8 mouse cellular contexts compared by ENCODE assay signal in the genomic region with DNA sequence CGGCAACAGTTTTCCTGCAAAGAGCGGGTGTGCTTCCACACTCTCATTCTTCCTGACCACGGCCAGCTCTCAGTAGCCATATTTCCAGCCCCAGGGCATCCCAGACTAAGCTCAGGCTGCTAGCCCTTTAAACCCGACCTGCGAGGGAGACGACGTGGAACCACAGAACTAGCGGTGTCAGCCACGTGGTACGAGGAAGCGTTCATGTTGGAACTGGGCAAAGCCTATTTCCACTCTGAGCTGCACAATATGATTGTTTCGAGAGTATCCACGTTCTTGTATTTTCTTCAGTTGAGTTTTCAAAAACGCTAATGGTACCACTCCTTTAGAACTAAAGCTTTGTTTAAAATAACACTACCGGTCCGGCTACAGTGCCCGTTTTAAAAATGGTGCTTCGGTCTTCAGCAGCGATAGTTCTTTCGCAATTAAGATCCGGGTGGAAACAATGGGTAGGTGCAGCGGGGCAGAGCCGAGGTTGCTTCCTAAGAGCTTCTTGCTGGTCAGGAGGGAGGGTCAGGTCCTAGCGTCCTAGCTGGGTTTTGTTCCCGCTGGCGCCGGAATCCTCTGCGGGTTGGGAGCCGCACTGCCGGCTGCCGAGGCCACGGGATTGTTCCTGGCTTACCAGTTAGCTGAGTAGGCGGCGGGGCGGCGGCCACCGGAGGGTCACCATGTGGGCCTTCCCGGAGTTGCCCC. TPM values are rescaled to one million over a fixed set of nuclear protein-coding genes. Genes with fewer than 3 reads are reported as not detected.
DNase-seq lines count a peak whose midpoint lies in the region; ATAC-seq and TF ChIP-seq lines count a peak whose summit lies in the region.

No protein-coding gene starts in this region.

- POLR2A ChIA-PET in Patski (lab: Charles Lee), result interaction anchor here (0.6 to 1.3 kb wide), 5 partner anchors 8 to 59 kb away, joined by 3 to 4 read pairs (median 4); a partner anchor contains a TSS

- H3K9me3 ChIP-seq in hindbrain, embryonic 12.5 days (replicated peaks), result no peaks in the 10 kb centered on the region

- H3K9ac ChIP-seq in hindbrain, embryonic 12.5 days, result peak overlapping the region; percentile 74

- CTCF ChIA-PET in Patski (lab: Charles Lee), result interaction anchor here (1.1 to 1.5 kb wide), 3 partner anchors 8 to 35 kb away, joined by 3 to 5 read pairs (median 4); a partner anchor contains a TSS

- under 1% methylated on average over 38 of the region's 38 CpGs for WGBS in hindbrain, embryonic 12.5 days

- peak; percentile 82 for DNase-seq in Patski (ENCODE audit: low read depth, low spot score)
- peak; percentile 84 to 88 for DNase-seq in cerebellum, postnatal 25 days
- DNase-seq in frontal cortex, postnatal 14 days (ENCODE audit: low spot score in 2 of 2), result peak; percentile 74 to 76
- peak; percentile 76 to 80 for DNase-seq in layer of hippocampus, postnatal 10 days (ENCODE audit: low spot score in 2 of 2)
- peak; percentile 91 for DNase-seq in lung, postnatal 10 days
- DNase-seq in ovary, postnatal 36 days (ENCODE audit: low spot score), result peak; percentile 79
- DNase-seq in thymus, postnatal 14 days, result peak; percentile 78

- H3K4me3 ChIP-seq in hindbrain, embryonic 12.5 days, result peak overlapping the region; percentile 53

- TF ChIP-seq CTCF in Patski (IDR thresholded peaks at IDR 0.05), result no peak

- peaks cover 15% of the 10 kb centered on the region for H3K4me1 ChIP-seq in hindbrain, embryonic 12.5 days

- H3K4me2 ChIP-seq in hindbrain, embryonic 12.5 days (replicated peaks), result peak overlapping the region; percentile 77

- no peaks in the 10 kb centered on the region for H3K27me3 ChIP-seq in Patski
- no peaks in the 10 kb centered on the region for H3K27me3 ChIP-seq in hindbrain, embryonic 12.5 days

- peak overlapping the region; percentile 81 for H3K27ac ChIP-seq in hindbrain, embryonic 12.5 days

- in situ Hi-C loops in Patski (cut with MboI; ENCODE audit: low pct_unique_long_range_greater_than_20kb), result no loop called here

- H3K36me3 ChIP-seq in hindbrain, embryonic 12.5 days, result peaks cover 12% of the 10 kb centered on the region

- ATAC-seq in Patski, result peak; percentile 77
- ATAC-seq in hindbrain, embryonic 12.5 days (ENCODE audit: low FRiP score), result peak; percentile 93

RNA-seq across cellular contexts. Expression of a gene that starts 0.7 kb away (rescaled TPM):
- polyA plus RNA-seq in Patski (2021), result 37.0 TPM
- polyA plus RNA-seq in hindbrain, embryonic 12.5 days (2016; fragmentation: Nextera tagmentation; extraction: Ambion mirVana), result 37.3 and 41.3 TPM in 2 replicates
- 10 to 100 TPM; 16.5 to 18.5 TPM for total RNA-seq in layer of hippocampus, postnatal 10 days (2021)

RNA-seq across cellular contexts. Expression of a gene that starts 6.4 kb away (rescaled TPM):
- 29.5 TPM for polyA plus RNA-seq in Patski (2021)
- 20.2 and 22.2 TPM in 2 replicates for polyA plus RNA-seq in hindbrain, embryonic 12.5 days (2016; fragmentation: Nextera tagmentation; extraction: Ambion mirVana)
- total RNA-seq in layer of hippocampus, postnatal 10 days (2021), result 100 to 1,000 TPM; 108 to 115 TPM

RNA-seq across cellular contexts. Expression of a gene that starts 8.0 kb away (rescaled TPM):
- polyA plus RNA-seq in Patski (2021), result 80.2 TPM
- polyA plus RNA-seq in hindbrain, embryonic 12.5 days (2016; fragmentation: Nextera tagmentation; extraction: Ambion mirVana), result 273 and 290 TPM in 2 replicates
- 10 to 100 TPM; 69.9 to 74.3 TPM for total RNA-seq in layer of hippocampus, postnatal 10 days (2021)

RNA-seq across cellular contexts. Expression of a gene that starts 17.5 kb away (rescaled TPM):
- polyA plus RNA-seq in Patski (2021), result 46.8 TPM
- polyA plus RNA-seq in hindbrain, embryonic 12.5 days (2016; fragmentation: Nextera tagmentation; extraction: Ambion mirVana), result 99.4 and 103 TPM in 2 replicates
- 10 to 100 TPM; 18.9 to 32.5 TPM for total RNA-seq in layer of hippocampus, postnatal 10 days (2021)

RNA-seq across cellular contexts. Expression of a gene that starts 21.0 kb away (rescaled TPM):
- 18.1 TPM for polyA plus RNA-seq in Patski (2021)
- 28.9 and 32.5 TPM in 2 replicates for polyA plus RNA-seq in hindbrain, embryonic 12.5 days (2016; fragmentation: Nextera tagmentation; extraction: Ambion mirVana)
- 10 to 100 TPM; 25.9 to 26.5 TPM for total RNA-seq in layer of hippocampus, postnatal 10 days (2021)

Comparison
In these comparisons a context has a peak if more than half of its experiments do, and no peak if none do; other contexts are left out.
1. Peak in every context shown above with its lines: DNase-seq, ATAC-seq, H3K4me3 ChIP-seq and H3K27ac ChIP-seq.